Mouse (Mus musculus) megakaryocyte, embryonic 14.5 days (primary cell): Measurements from ENCODE around the gene Tmem230.

Source experiments
- FLI1 ChIP-seq: IDR thresholded peaks from 2 replicates; pipeline ENCODE4 v1.6.1; 2012; ENCODE audit warnings: low read length, inconsistent platforms, mixed read lengths
- GATA1 ChIP-seq: IDR thresholded peaks from 3 replicates; pipeline ENCODE4 v1.6.1; 2012; ENCODE audit warnings: mixed read lengths, low read length, inconsistent platforms, borderline replicate concordance

- TF ChIP-seq GATA1 = no peak
- no peak for TF ChIP-seq FLI1
Observed at GRCm38 (mm10) chr2:132293694-132294450, 46.3 kb upstream of the Tmem230 start.
